Mouse (Mus musculus): ENCODE results near the gene Chil1. TPM values are rescaled to one million over a fixed set of nuclear protein-coding genes. Genes with fewer than 3 reads are reported as not detected.

Chil1 gene
- total RNA-seq, 2 experiments from 2014 or later: 120 to 137 TPM

DNA sequence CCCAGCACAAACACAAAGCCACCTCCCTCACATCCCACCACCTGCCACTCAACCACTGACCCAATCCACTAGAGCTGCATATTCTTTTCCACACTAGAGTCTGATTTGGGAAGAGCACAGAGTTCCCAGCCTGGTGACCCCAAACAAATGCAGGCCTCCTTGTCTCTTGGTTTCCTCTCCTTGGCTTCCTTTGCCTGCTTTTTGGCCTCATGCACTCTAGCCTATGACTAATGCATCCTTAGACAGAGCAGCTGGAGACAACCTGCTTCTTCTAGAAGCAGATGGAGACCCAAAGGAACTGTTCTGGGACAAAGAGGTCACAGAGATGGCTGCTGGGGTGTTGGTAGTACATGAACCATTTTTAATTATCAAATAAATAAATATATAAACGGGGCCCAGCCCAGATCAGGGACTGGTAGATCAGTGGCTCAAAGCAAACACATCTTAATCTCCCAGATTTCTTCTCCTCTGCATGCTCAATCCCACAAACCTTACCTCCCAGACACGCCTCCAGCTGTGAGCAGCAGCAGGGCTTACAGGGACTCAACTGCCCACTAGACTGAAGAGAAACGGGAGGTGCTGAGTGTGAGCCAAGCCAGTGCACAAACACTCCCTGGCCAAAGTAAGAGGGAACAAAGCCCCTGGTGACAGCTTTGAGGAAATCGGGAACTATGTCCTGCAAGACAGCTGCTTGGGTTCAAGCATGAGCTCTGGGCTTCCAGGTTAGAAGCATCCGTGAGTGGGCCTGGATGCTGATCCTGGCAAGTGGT lies 48.0 kb downstream of the Chil1 start:
- no peak for ATAC-seq (ENCODE audit: poor library complexity, severe bottlenecking)

DNA sequence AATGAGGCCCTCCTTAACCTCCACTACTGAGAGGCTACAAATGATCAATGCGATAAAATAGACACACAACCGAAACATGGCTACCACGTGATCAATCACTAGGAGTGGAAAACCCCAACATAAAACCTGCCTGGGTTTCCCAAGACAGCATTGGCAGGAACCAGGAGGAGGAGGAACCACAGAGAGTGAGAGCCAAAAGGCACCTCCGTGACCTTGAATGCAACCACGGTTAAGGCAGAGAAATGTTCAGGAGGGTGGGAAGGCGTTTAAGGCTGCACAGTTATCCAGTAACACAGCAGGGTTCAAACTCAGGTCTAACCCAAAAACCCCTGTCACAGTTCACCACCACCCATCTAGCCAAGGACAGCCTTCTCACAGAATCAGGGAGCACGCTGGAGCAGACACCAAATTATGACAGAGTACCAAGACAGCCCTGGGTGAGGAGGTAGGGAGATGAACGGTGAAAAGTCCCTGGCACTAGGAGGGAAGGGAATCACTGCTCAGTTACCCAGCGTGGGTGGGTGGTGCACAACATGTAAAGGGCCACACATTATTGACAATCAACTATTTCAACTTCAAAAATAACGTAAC lies 48.8 kb downstream of the Chil1 start:
- no peak for ATAC-seq (ENCODE audit: poor library complexity, severe bottlenecking)

DNA sequence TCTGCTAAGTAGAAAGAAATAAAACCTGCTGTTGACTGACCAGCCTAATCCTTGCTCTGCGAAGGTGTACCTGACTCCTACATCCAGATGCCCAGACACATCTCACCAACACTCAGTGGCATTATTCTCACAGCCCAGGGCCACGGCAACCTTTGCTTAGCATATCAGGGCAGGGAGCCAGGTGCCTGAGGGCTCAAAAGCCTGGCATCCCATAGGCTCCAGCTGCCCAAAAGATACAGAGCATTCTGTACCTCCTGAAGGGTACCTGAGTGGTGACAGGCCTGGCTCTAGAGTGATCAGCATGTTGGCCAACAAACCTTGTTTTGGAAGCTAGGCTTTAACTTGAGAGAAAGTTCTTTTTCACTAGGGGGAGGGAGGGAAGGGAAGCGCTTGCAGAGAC lies 49.3 kb downstream of the Chil1 start:
- no peak for ATAC-seq (ENCODE audit: poor library complexity, severe bottlenecking)

DNA sequence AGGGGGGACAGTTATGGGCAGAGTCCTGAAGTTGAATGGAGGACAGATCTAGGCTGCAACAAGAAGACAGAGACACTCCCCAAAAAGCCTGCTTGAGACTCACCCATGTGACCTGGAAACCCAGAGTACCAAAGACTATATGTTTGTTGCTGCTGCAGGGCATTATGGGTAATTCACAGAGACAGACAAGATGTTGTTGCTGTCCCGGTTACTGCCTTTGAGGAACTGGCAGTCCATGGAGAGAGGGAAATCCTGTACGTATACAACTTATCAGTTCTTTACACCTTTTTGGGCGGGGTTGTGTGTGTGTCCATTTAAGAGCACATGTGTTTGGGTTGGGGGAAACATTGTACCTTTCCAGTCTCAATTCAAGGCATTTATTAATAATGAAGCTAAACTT lies 49.7 kb downstream of the Chil1 start:
- no peak for ATAC-seq (ENCODE audit: poor library complexity, severe bottlenecking)

DNA sequence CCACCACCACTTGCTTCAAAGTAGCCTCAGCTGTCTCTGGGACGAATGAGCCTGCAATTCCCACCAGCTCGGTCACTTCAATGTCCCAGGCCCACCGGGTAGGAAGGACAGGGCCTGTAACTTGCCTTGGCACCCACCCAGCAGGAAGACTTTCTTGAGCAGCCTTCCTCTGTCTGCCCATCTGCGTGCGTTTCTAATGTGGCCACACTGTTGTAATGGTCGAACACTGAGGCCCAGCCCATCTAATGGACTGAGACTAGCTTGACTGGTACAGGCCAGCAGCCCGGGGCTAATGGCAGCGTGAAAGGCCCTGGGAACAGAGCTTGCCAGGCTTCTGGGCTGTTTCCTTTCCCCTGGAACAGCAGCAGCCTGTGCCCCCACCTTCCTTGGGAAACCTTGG lies 50.4 kb downstream of the Chil1 start:
- no peak for ATAC-seq (ENCODE audit: poor library complexity, severe bottlenecking)

DNA sequence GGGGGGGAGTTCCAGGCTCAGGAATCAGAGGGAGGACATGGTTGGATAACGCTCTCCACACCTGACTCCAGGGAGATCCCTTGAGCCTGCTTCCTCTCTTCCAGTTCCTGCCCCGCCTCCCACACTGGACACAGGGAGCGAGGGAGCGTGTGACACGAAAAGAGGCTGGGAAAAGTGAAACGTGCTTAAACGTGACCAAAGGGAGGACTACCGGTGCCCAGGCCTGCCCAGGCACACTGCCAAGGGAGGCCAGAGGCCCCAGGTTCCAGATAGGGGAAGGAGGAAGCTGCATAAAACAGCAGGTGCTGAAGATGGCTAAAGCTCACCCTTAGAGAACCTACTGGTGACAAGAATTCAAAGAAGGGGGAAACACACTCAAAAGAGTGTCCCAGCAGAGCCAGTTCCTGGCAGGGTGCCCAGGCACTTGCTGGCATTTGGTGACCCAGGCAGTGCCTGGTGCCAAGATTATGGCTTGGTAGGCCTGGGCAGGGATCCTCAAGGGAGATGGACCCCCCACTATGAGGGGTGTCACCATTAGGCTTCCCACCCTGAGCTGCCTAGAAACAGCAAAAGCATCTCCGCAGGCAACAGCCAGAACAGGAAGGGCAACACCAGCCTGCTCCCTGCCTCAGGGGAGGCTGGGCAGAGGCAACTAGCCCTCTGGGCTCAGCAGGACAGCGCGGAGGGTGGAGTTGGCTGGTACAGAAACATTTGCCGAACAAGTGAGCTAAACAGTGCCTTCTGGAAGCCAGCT lies 51.0 kb downstream of the Chil1 start:
- ATAC-seq (ENCODE audit: poor library complexity, severe bottlenecking): no peak

DNA sequence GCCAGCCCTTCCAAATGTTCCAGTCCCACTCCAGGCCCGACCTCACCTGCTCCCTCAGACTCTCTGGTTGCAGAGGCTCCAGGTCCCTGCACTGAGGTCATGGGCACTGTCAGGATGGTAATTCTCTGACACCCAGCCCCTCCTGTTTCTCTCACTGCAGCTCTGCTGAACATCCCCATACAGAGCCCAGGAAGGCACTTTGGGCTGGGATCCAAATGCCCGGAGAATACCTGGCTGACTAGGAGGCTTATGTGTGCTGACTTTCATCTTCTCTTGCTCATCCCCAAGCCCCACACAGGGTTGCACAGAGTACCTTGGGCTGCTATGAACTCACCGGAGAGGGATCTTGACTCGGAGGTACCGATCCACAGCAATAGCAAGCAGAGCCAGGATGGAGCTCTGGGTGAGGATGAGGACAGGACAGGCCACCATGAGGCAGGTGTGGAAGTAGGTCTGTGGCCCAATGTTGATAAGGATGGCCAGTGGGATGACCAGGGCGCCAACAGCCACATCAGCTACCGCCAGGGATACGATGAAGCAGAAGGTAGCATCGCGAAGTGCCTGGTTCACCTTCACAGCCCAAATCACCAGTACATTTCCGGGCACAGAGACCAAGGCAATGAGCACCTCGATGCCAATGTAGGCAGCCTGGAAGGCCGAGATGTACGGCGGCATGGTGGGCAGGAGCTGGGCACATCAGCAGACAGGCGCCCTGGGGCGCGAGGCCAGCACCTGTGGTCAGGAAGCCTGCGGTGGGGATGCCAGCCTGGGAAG lies 51.9 kb downstream of the Chil1 start:
- ATAC-seq (ENCODE audit: poor library complexity, severe bottlenecking): no peak

DNA sequence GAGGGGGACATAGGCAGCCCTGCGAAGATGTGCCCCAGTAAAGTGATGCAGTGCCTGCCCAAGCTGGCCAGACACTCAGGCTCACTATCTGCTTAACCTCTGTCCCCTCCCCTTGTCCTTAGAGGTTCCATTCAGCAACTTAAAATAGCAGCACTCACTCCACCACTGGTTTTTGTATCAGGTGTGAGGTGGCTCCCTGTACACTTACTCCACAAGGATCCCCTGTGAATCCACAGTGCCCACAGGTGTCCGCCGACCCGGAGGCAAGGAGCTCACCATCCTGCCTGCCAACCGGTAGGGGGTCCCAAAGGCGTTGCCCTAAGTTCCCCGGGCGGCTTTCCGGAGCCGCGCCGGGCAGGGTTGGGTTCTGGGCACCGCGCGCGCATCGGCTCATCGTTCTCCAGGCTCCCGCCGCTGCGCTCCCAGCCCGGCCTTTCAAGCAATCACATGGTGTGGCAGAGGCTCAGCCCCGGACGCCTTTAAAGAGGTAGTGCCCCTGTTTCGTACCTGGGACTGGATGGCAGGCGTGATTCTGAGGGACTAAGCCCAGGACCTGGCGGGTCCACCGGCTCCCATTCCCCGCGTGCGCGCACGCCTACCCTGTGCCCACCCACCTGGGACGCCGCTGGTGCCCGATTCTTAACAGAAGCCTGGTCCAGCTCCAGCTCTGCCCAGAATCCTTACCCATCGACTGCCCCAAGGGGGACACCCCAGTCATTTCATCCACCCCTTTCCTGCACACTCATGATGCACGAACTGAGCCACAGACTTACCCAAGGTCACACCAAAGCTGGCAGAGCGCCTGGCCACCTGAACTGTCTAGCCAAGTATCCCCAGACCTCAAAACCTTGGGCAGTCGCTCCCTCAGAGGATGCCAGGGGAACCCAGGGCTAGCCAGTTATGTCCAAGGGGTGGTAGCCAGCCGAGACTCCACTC lies 52.7 kb downstream of the Chil1 start:
- ATAC-seq (ENCODE audit: poor library complexity, severe bottlenecking): no peak

DNA sequence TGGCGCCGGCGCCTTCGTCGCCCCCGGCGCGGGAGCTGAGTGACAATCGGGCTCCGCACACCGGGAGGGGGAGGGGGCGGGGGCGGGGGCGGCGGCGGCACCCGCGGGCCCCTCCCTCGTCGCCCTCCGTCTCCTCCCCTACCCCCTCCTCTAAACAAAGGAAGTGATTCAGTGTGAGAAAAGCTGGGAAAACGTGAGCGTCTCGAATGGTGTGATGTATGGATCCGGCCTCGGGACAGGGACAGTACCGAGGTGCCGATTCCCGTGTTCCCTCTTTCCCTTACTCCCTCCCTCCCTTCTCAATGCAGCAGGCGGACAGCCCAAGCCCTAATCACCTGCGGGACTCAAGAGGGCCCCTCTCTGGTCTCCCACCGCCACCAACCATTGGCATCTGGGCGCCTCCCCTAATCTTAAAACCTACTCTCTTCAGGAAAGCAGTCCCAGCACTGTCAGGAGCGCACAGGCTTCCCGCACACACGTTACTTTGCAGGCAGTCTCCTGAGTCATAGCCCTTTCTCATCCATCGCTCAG lies 53.5 kb downstream of the Chil1 start, which contains the start of gene Adora1:
Gene Adora1 (minus strand): TSS at position 41 of the 531 bp plus-strand sequence.
- no peak for ATAC-seq (ENCODE audit: poor library complexity, severe bottlenecking)

DNA sequence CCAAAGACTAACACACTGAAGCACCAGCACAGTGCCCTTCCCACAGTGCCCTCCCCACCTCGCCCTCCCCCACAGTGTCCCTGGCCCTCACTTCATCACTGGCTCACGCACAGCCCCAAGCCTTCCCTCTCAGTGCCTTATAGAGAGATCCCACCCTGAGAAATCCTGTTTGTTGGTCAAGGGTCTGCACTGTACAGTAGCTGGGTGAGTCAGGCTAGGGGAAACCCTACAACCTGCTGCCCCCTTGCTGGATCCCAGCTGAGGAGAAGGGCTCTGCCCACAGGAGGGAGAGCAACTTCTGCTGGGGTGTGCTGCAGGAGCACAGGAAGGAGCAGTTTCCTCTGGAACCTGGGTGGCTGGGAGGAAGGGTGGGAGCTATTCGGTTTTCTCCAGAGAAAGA lies 54.2 kb downstream of the Chil1 start:
- ATAC-seq (ENCODE audit: poor library complexity, severe bottlenecking): no peak

DNA sequence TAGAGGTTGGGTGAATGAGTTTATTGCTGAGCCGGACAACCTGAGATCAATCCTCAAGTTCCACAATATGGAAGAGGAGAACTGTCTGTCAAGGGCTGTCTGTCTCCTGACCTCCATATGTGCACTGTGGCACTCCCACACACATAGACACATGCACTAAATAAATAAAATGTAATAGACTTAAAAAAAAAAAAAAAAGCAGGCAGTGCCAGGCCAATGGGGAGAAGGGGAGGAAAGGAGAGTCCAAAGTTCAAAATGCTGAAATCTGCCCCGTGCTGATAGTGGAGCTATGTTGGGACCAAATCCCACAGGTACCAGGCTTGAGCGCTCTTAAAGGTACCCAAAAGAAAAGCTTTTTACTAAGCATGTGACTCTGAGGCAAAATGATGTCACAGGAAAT lies 55.5 kb downstream of the Chil1 start:
- no peak for ATAC-seq (ENCODE audit: poor library complexity, severe bottlenecking)

Other genes with a start within 250 kb of the Chil1 start
- not detected in 2 replicates for gene Fmod, start 144.9 kb upstream of the Chil1 start, total RNA-seq (2015)
- not detected in 2 replicates for gene Fmod, start 144.9 kb upstream of the Chil1 start, total RNA-seq (2017)
- 68.9 and 87.3 TPM in 2 replicates for gene Btg2, start 103.1 kb upstream of the Chil1 start, total RNA-seq (2015)
- 175 and 189 TPM in 2 replicates for gene Btg2, start 103.1 kb upstream of the Chil1 start, total RNA-seq (2017)
- gene Chit1, start 70.9 kb upstream of the Chil1 start, total RNA-seq (2015): 0.16 and 0.83 TPM in 2 replicates
- 0.07 TPM in 1 of 2 replicates, not detected in the other for gene Chit1, start 70.9 kb upstream of the Chil1 start, total RNA-seq (2017)
- gene Mybph, start 11.3 kb downstream of the Chil1 start, total RNA-seq (2015): 0.09 and 0.16 TPM in 2 replicates
- not detected in 2 replicates for gene Mybph, start 11.3 kb downstream of the Chil1 start, total RNA-seq (2017)
- not detected in 2 replicates for gene Adora1, start 53.3 kb downstream of the Chil1 start, total RNA-seq (2015)
- gene Adora1, start 53.3 kb downstream of the Chil1 start, total RNA-seq (2017): not detected in 2 replicates
- not detected in 2 replicates for gene Myog, start 107.8 kb downstream of the Chil1 start, total RNA-seq (2015)
- gene Myog, start 107.8 kb downstream of the Chil1 start, total RNA-seq (2017): not detected in 2 replicates
- gene Ppfia4, start 150.8 kb downstream of the Chil1 start, total RNA-seq (2015): 43.1 and 50.5 TPM in 2 replicates
- 47.0 and 55.6 TPM in 2 replicates for gene Ppfia4, start 150.8 kb downstream of the Chil1 start, total RNA-seq (2017)
- 33.5 and 39.2 TPM in 2 replicates for gene Tmem183a, start 179.8 kb downstream of the Chil1 start, total RNA-seq (2015)
- gene Tmem183a, start 179.8 kb downstream of the Chil1 start, total RNA-seq (2017): 50.4 and 55.3 TPM in 2 replicates
- not detected in 2 replicates for gene 4933406M09Rik, start 203.8 kb downstream of the Chil1 start, total RNA-seq (2015)
- gene 4933406M09Rik, start 203.8 kb downstream of the Chil1 start, total RNA-seq (2017): not detected in 2 replicates
- gene Cyb5r1, start 223.4 kb downstream of the Chil1 start, total RNA-seq (2015): 54.5 and 69.7 TPM in 2 replicates
- 43.8 and 46.8 TPM in 2 replicates for gene Cyb5r1, start 223.4 kb downstream of the Chil1 start, total RNA-seq (2017)
- gene Adipor1, start 233.2 kb downstream of the Chil1 start, total RNA-seq (2015): 118 and 120 TPM in 2 replicates
- gene Adipor1, start 233.2 kb downstream of the Chil1 start, total RNA-seq (2017): 73.8 and 83.6 TPM in 2 replicates